Mouse (Mus musculus) kidney, adult 2 months (tissue): ENCODE results near the gene Gm28048. TPM values are rescaled to one million over a fixed set of nuclear protein-coding genes. Genes with fewer than 3 reads are reported as not detected.

Source experiments
- DNase-seq: peaks from one replicate; pipeline ENCODE4 v3.0.0; 2021
- H3K27ac ChIP-seq: fragments of 200-500 bp; 2 replicates; pipeline ENCODE4 v1.5.1; 2012; ENCODE audit warnings: low read depth, low read length, control low read depth, inconsistent platforms; ENCODE audit not compliant: insufficient read depth
- H3K27me3 ChIP-seq: fragments of 200-500 bp; replicated peaks from 2 replicates; pipeline ENCODE4 v1.6.1; 2012; ENCODE audit warnings: mild to moderate bottlenecking, moderate library complexity, low read length, inconsistent platforms; ENCODE audit not compliant: control insufficient read depth, insufficient read depth
- H3K36me3 ChIP-seq: fragments of 200-500 bp; 2 replicates; pipeline ENCODE4 v1.6.1; 2012; ENCODE audit warnings: mild to moderate bottlenecking, moderate library complexity, low read length, inconsistent platforms; ENCODE audit not compliant: control insufficient read depth, insufficient read depth
- H3K4me1 ChIP-seq: fragments of 200-500 bp; 2 replicates; pipeline ENCODE4 v1.6.1; 2011; ENCODE audit warnings: low read length; ENCODE audit not compliant: control insufficient read depth, insufficient read depth
- H3K4me3 ChIP-seq: fragments of 200-500 bp; 2 replicates; pipeline ENCODE4 v1.5.1; 2011; ENCODE audit warnings: mild to moderate bottlenecking, low read depth, low read length, control low read depth; ENCODE audit not compliant: insufficient read depth
- CTCF ChIP-seq: fragments of 200-500 bp; conservative IDR thresholded peaks from 2 replicates; pipeline ENCODE4 v1.5.1; 2011; ENCODE audit warnings: low read depth, mild to moderate bottlenecking, control low read depth, low read length, moderate library complexity, mixed read lengths; ENCODE audit not compliant: insufficient read depth, insufficient read length
- POLR2A ChIP-seq: fragments of 200-500 bp; IDR thresholded peaks from one replicate; pipeline ENCODE4 v1.6.1; 2011; ENCODE audit warnings: low read depth, low read length, control low read depth
- WGBS: fragments of 180-500 bp; shearing (Covaris S2); methylation state at CpG from one replicate; pipeline ENCODE4 v1.1.7; 2018; 5-methylcytosine and 5-hydroxymethylcytosine counted together
- polyA plus RNA-seq: library from polyadenylated mRNA; depleted of rRNA; stranded (reverse); fragments of >200 nt; gene quantifications from 2 replicates; pipeline ENCODE4 v1.2.3, GENCODE M21; 2012

Gene Gm28048
- polyA plus RNA-seq, 1 experiment: 1.7 TPM

GRCm38 (mm10) chr11:22906453-22906865 is 75.4 kb downstream of the Gm28048 start:
- TF ChIP-seq POLR2A (no peak), CTCF (no peak)
- no peaks in the 10 kb centered on the region for H3K4me1 ChIP-seq
- no peaks in the 10 kb centered on the region for H3K27me3 ChIP-seq
- no peak for DNase-seq
- no peak overlapping the region for H3K4me3 ChIP-seq
- H3K27ac ChIP-seq: no peak overlapping the region
- no peaks in the 10 kb centered on the region for H3K36me3 ChIP-seq

GRCm38 (mm10) chr11:22902923-22903322 is 79.0 kb downstream of the Gm28048 start:
- Histone ChIP-seq H3K27ac (no peak overlapping the region), H3K27me3 (no peaks in the 10 kb centered on the region), H3K36me3 (no peaks in the 10 kb centered on the region), H3K4me3 (no peak overlapping the region), H3K4me1 (no peaks in the 10 kb centered on the region)
- WGBS: 87% methylated on average over 2 of the region's 2 CpGs
- no peak for TF ChIP-seq CTCF
- TF ChIP-seq POLR2A: no peak
- DNase-seq: no peak

- Histone ChIP-seq H3K27ac (no peak overlapping the region), H3K4me3 (no peak overlapping the region), H3K36me3 (no peaks in the 10 kb centered on the region), H3K4me1 (no peaks in the 10 kb centered on the region), H3K27me3 (no peaks in the 10 kb centered on the region)
- no peak for TF ChIP-seq CTCF
- TF ChIP-seq POLR2A: no peak
- DNase-seq: no peak
- 88% methylated on average over 3 of the region's 3 CpGs for WGBS
These were observed 81.8 kb downstream of the Gm28048 start for GRCm38 (mm10) chr11:22900041-22900440.

- Histone ChIP-seq H3K4me1 (no peaks in the 10 kb centered on the region), H3K27me3 (no peaks in the 10 kb centered on the region), H3K27ac (no peak overlapping the region), H3K4me3 (no peak overlapping the region), H3K36me3 (no peaks in the 10 kb centered on the region)
- 93% methylated on average over 4 of the region's 4 CpGs for WGBS
- no peak for DNase-seq
- no peak for TF ChIP-seq POLR2A
- no peak for TF ChIP-seq CTCF
These were observed 84.2 kb downstream of the Gm28048 start for GRCm38 (mm10) chr11:22897642-22898041.

- Histone ChIP-seq H3K4me3 (no peak overlapping the region), H3K4me1 (no peaks in the 10 kb centered on the region), H3K36me3 (no peaks in the 10 kb centered on the region), H3K27me3 (no peaks in the 10 kb centered on the region), H3K27ac (no peak overlapping the region)
- DNase-seq: no peak
- no peak for TF ChIP-seq POLR2A
- no peak for TF ChIP-seq CTCF
- 82% methylated on average over 4 of the region's 4 CpGs for WGBS
These were observed 84.8 kb downstream of the Gm28048 start for GRCm38 (mm10) chr11:22897127-22897526.

GRCm38 (mm10) chr11:22893075-22893474 is 88.8 kb downstream of the Gm28048 start:
- WGBS: 63% methylated on average over 3 of the region's 3 CpGs
- Histone ChIP-seq H3K36me3 (no peaks in the 10 kb centered on the region), H3K27ac (no peak overlapping the region), H3K4me3 (no peak overlapping the region), H3K27me3 (no peaks in the 10 kb centered on the region), H3K4me1 (no peaks in the 10 kb centered on the region; the same call in 1 of the 2 replicates)
- no peak for DNase-seq
- no peak for TF ChIP-seq CTCF

GRCm38 (mm10) chr11:22892466-22892865 is 89.4 kb downstream of the Gm28048 start:
- H3K27ac ChIP-seq: no peak overlapping the region
- TF ChIP-seq CTCF (no peak), POLR2A (no peak)
- DNase-seq: no peak
- H3K36me3 ChIP-seq: no peaks in the 10 kb centered on the region
- H3K27me3 ChIP-seq: no peaks in the 10 kb centered on the region
- H3K4me3 ChIP-seq: no peak overlapping the region
- 80% methylated on average over 6 of the region's 6 CpGs for WGBS
- H3K4me1 ChIP-seq: no peaks in the 10 kb centered on the region; the same call in 1 of the 2 replicates

GRCm38 (mm10) chr11:22891876-22892275 is 90.0 kb downstream of the Gm28048 start:
- DNase-seq: peak; percentile 71
- H3K36me3 ChIP-seq: no peaks in the 10 kb centered on the region
- WGBS: 71% methylated on average over 7 of the region's 7 CpGs
- no peaks in the 10 kb centered on the region for H3K27me3 ChIP-seq
- H3K4me1 ChIP-seq: no peaks in the 10 kb centered on the region; the same call in 1 of the 2 replicates
- no peak overlapping the region for H3K4me3 ChIP-seq
- no peak for TF ChIP-seq POLR2A
- TF ChIP-seq CTCF: no peak
- H3K27ac ChIP-seq: no peak overlapping the region
